Mouse (Mus musculus) R1 (cell line): ENCODE data around the gene Shisa6.

Experiments
- DNase-seq: peaks from one replicate; pipeline ENCODE4 v3.0.0-alpha.2; 2018; ENCODE audit warnings: low read depth, low spot score

Shisa6 gene

GRCm38 (mm10) chr11:66525371-66526045 is at the start of gene Shisa6:
Gene Shisa6, minus strand, starts transcription at chr11:66525964.
- peak; percentile 41 for DNase-seq

GRCm38 (mm10) chr11:66573888-66574287 is 48.1 kb upstream of the Shisa6 start:
- peak; percentile 5 for DNase-seq

GRCm38 (mm10) chr11:66569045-66569444 is 43.3 kb upstream of the Shisa6 start:
- DNase-seq = no peak

GRCm38 (mm10) chr11:66568386-66568791 is 42.6 kb upstream of the Shisa6 start:
- peak; percentile 88 for DNase-seq

- DNase-seq = no peak
These were observed 41.6 kb upstream of the Shisa6 start for GRCm38 (mm10) chr11:66567382-66567781.

- DNase-seq = no peak
These were observed 36.5 kb upstream of the Shisa6 start for GRCm38 (mm10) chr11:66562274-66562673.

GRCm38 (mm10) chr11:66537820-66538219 is 12.1 kb upstream of the Shisa6 start:
- no peak for DNase-seq

GRCm38 (mm10) chr11:66535866-66536265 is 10.1 kb upstream of the Shisa6 start:
- DNase-seq = no peak

GRCm38 (mm10) chr11:66535156-66535555 is 9.4 kb upstream of the Shisa6 start:
- no peak for DNase-seq

GRCm38 (mm10) chr11:66534291-66534690 is 8.5 kb upstream of the Shisa6 start:
- no peak for DNase-seq

GRCm38 (mm10) chr11:66528146-66528545 is 2.4 kb upstream of the Shisa6 start:
- DNase-seq = no peak

GRCm38 (mm10) chr11:66527343-66527742 is 1.6 kb upstream of the Shisa6 start:
- peak; percentile 54 for DNase-seq

- no peak for DNase-seq
These were observed 1.2 kb upstream of the Shisa6 start for GRCm38 (mm10) chr11:66526981-66527320.

GRCm38 (mm10) chr11:66526046-66526980 is 549 bp upstream of the Shisa6 start:
- peak; percentile 71 for DNase-seq

- DNase-seq = no peak
These were observed 1.5 kb downstream of the Shisa6 start for GRCm38 (mm10) chr11:66524251-66524650.

- DNase-seq = no peak
These were observed 3.4 kb downstream of the Shisa6 start for GRCm38 (mm10) chr11:66522376-66522775.

GRCm38 (mm10) chr11:66519386-66519785 is 6.4 kb downstream of the Shisa6 start:
- DNase-seq = no peak

- DNase-seq = no peak
These were observed 11.4 kb downstream of the Shisa6 start for GRCm38 (mm10) chr11:66514346-66514745.

GRCm38 (mm10) chr11:66500951-66501350 is 24.8 kb downstream of the Shisa6 start:
- peak; percentile 55 for DNase-seq

GRCm38 (mm10) chr11:66498857-66499445 is 26.8 kb downstream of the Shisa6 start:
- no peak for DNase-seq

- no peak for DNase-seq
These were observed 29.5 kb downstream of the Shisa6 start for GRCm38 (mm10) chr11:66496235-66496634.

- no peak for DNase-seq
These were observed 31.4 kb downstream of the Shisa6 start for GRCm38 (mm10) chr11:66494391-66494790.
